Mouse (Mus musculus): ENCODE results near the gene Mtfr1l.

The Mtfr1l gene

GRCm38 (mm10) chr4:134485151-134485900 is 49.9 kb downstream of the Mtfr1l start:
- no peak for DNase-seq

DNA sequence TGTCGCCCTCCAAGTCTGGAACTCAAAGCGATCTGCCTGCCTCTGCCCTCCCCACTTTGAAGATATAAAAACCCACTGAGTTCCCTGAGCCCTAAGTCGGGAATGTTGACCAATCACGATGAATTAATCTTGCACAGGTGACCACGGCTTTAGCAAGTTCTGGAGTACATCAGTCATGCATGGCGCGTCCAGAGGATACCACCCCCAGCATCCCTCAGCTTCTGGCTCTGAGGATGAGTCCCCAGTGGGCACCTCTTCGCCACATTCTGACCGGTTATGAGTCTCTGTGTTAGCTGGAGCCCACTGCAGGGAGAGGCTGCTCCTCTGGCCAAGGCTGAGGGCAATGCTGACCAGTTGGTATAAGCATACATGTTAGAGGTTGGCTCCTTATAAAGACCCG is 51.0 kb downstream of the Mtfr1l start:
- no peak for DNase-seq

DNA sequence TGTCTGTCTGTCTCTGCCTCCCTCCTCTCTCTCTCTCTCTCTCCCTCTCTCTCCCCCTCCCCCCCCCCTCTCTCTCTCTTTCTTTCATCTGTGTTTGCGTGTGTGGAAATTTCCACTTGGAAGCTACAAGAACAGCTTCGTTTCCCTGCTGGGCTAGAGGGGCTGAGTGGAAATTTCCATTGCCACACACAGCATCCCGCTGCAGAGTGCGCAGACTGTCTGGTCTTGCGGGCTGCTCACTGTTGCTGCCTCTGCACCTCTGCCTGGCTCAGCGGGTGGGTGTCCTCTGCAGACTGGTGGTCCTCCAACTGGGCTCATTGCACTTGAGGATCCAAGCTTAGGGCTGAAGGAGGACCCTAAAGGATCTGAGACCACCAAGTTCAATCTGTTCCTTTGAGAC is 51.5 kb downstream of the Mtfr1l start:
- DNase-seq: peak; percentile 37 to 54

- DNase-seq: no peak
Observed at GRCm38 (mm10) chr4:134483078-134483688, 52.0 kb downstream of the Mtfr1l start.

DNA sequence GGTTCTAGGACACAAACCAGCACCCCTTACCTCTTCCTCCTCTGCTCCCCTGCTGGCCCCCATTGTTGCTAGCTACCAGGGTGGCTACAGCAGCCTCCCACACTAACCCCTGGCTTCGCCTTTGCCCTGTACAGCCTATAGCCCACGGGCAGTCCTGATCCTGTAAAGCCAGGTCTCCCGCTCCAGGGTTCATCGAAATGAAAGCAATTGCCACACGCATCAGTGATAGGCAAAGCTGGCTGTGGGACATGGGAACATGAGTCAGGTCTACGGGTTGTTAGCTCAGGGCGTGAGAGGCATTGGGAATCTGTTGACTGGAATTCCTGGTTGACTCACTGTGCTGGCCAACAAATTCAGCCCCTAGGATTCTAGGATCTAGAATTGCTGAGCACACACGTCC is 52.7 kb downstream of the Mtfr1l start:
- no peak for DNase-seq

DNA sequence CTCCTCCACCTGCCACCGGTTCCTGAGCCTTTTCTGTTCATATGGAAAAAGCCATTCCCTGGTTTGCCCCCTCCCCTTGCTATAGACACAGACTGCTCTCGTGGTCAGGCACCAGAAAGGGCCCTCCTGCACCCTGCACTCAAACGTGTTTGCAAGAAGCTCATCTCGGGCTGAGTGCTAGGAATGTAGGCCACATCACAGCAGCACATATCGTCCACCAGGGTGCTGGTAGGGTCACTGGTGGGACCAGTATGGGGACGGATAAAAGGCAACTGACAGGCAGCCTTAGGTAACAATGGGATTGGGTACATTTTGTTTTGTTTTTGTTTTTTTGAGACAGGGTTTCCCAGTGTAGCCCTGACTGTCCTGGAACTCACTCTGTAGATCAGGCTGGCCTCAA is 53.9 kb downstream of the Mtfr1l start:
- no peak for DNase-seq

GRCm38 (mm10) chr4:134480864-134481263 is 54.3 kb downstream of the Mtfr1l start:
- peak; percentile 87 to 89 for DNase-seq

GRCm38 (mm10) chr4:134479839-134480238 is 55.3 kb downstream of the Mtfr1l start:
- no peak for DNase-seq

- DNase-seq: peak; percentile 95 to 96
Observed at GRCm38 (mm10) chr4:134478031-134478430, 57.2 kb downstream of the Mtfr1l start.

DNA sequence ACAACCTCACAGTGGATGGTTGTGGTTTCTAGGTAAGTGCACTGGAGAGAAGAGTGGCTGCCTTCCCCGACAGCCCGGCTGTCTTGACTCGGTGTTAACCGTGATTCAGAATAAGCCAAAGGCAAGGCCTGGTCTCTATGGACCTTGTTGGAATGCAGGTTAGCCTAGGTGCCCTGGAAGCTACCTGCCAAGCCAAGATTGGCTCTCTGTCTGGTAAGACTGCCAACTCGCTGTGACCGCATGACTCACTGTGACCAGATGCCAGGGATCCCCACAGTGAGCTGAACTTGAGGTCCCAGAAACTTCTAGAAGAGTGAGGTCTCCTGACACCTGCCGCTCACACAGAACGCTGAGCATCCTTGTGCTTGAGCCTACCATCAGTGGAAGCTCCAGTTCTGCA is 58.3 kb downstream of the Mtfr1l start:
- DNase-seq: no peak
